In genomic region chr11:22661713-22662551, GRCm38 (mm10) we compare ENCODE assay signal across 9 mouse cellular contexts.
DNase-seq lines count a peak whose midpoint lies in the region; ATAC-seq lines count a peak whose summit lies in the region.
"Had no signal": no experiment of that assay in that cellular context is flagged by ENCODE, and none has a peak within 500 bp of the region (broad histone marks: within the 10 kb centered on the region; RNA-seq: fewer than 3 reads in every experiment).

No protein-coding gene starts in this region.

- 41% methylated on average over 10 of the region's 12 CpGs for WGBS in heart, embryonic 16.5 days
- 54% methylated on average over 11 of the region's 12 CpGs for WGBS in neural tube, embryonic 12.5 days
- 53% methylated on average over 10 of the region's 12 CpGs for WGBS in forebrain, embryonic 14.5 days
- 44% methylated on average over 11 of the region's 12 CpGs for WGBS in neural tube, embryonic 15.5 days

- no peak overlapping the region for H3K4me3 ChIP-seq in heart, embryonic 16.5 days (ENCODE audit: low read length)
- H3K4me3 ChIP-seq in neural tube, embryonic 12.5 days, result no peak overlapping the region
- H3K4me3 ChIP-seq in forebrain, embryonic 14.5 days (ENCODE audit: low read depth, low read length), result no peak overlapping the region
- no peak overlapping the region for H3K4me3 ChIP-seq in neural tube, embryonic 15.5 days (replicated peaks)

- no peaks in the 10 kb centered on the region for H3K9me3 ChIP-seq in heart, embryonic 16.5 days (replicated peaks; ENCODE audit: control insufficient read depth, low read length)
- no peaks in the 10 kb centered on the region for H3K9me3 ChIP-seq in neural tube, embryonic 12.5 days
- H3K9me3 ChIP-seq in forebrain, embryonic 14.5 days (replicated peaks; ENCODE audit: control insufficient read depth, low read length), result no peaks in the 10 kb centered on the region
- H3K9me3 ChIP-seq in neural tube, embryonic 15.5 days (replicated peaks), result no peaks in the 10 kb centered on the region

- ATAC-seq in heart, embryonic 16.5 days (replicated peaks; ENCODE audit: extremely low read depth, insufficient read depth, low FRiP score), result peak; percentile 45; the same call in 1 of the 2 replicates
- 0 out of 2 replicates have a peak, but pooled peaks have one; percentile 48 for ATAC-seq in neural tube, embryonic 12.5 days (ENCODE audit: low FRiP score, low read depth)
- ATAC-seq in forebrain, embryonic 14.5 days, result peak; percentile 48; the same call in 1 of the 2 replicates
- ATAC-seq in neural tube, embryonic 15.5 days (ENCODE audit: low FRiP score), result peak; percentile 40

- no peak overlapping the region for H3K9ac ChIP-seq in heart, embryonic 16.5 days (ENCODE audit: low read length)
- H3K9ac ChIP-seq in neural tube, embryonic 12.5 days, result no peak overlapping the region
- no peak overlapping the region for H3K9ac ChIP-seq in forebrain, embryonic 14.5 days (ENCODE audit: low read length)
- no peak overlapping the region for H3K9ac ChIP-seq in neural tube, embryonic 15.5 days (replicated peaks)

- no peak overlapping the region for H3K4me2 ChIP-seq in heart, embryonic 16.5 days (ENCODE audit: low read depth, low read length)
- no peak overlapping the region for H3K4me2 ChIP-seq in neural tube, embryonic 12.5 days (replicated peaks)
- H3K4me2 ChIP-seq in forebrain, embryonic 14.5 days (ENCODE audit: low read length), result no peak overlapping the region
- H3K4me2 ChIP-seq in neural tube, embryonic 15.5 days, result no peak overlapping the region

- H3K36me3 ChIP-seq in heart, embryonic 16.5 days (ENCODE audit: control insufficient read depth, insufficient read depth), result no peaks in the 10 kb centered on the region
- H3K36me3 ChIP-seq in neural tube, embryonic 12.5 days, result no peaks in the 10 kb centered on the region
- H3K36me3 ChIP-seq in forebrain, embryonic 14.5 days (ENCODE audit: control insufficient read depth, insufficient read depth, low read length), result no peaks in the 10 kb centered on the region
- H3K36me3 ChIP-seq in neural tube, embryonic 15.5 days, result no peaks in the 10 kb centered on the region

- H3K27me3 ChIP-seq in heart, embryonic 16.5 days (ENCODE audit: control insufficient read depth, insufficient read depth, low read length), result no peaks in the 10 kb centered on the region
- H3K27me3 ChIP-seq in neural tube, embryonic 12.5 days (replicated peaks), result no peaks in the 10 kb centered on the region
- no peaks in the 10 kb centered on the region for H3K27me3 ChIP-seq in forebrain, embryonic 14.5 days (replicated peaks; ENCODE audit: control insufficient read depth, insufficient read depth, low read length)
- H3K27me3 ChIP-seq in neural tube, embryonic 15.5 days (replicated peaks), result no peaks in the 10 kb centered on the region
- H3K27me3 ChIP-seq: CH12.LX had no signal

- no peaks in the 10 kb centered on the region; the same call in 1 of the 2 replicates for H3K4me1 ChIP-seq in heart, embryonic 16.5 days (ENCODE audit: control insufficient read depth, insufficient read depth, low read length)
- peaks cover 3% of the 10 kb centered on the region; the same call in 1 of the 2 replicates for H3K4me1 ChIP-seq in neural tube, embryonic 12.5 days
- H3K4me1 ChIP-seq in forebrain, embryonic 14.5 days (ENCODE audit: control insufficient read depth, insufficient read depth, low read length), result no peaks in the 10 kb centered on the region
- peaks cover 4% of the 10 kb centered on the region; the same call in 1 of the 2 replicates for H3K4me1 ChIP-seq in neural tube, embryonic 15.5 days

- H3K27ac ChIP-seq in heart, embryonic 16.5 days (ENCODE audit: low read length), result no peak overlapping the region
- no peak overlapping the region for H3K27ac ChIP-seq in neural tube, embryonic 12.5 days
- no peak overlapping the region for H3K27ac ChIP-seq in forebrain, embryonic 14.5 days (ENCODE audit: low read depth, low read length)
- no peak overlapping the region for H3K27ac ChIP-seq in neural tube, embryonic 15.5 days (replicated peaks)

- no peak for DNase-seq in heart, adult 18-20 months
- DNase-seq in neural tube, embryonic 10.5 days (ENCODE audit: extremely low spot score, low spot score), result no peak
- DNase-seq in forebrain, embryonic 14.5 days (ENCODE audit: low spot score), result peak; percentile 21
- no peak for DNase-seq in cerebellum, adult 9-10 months
- DNase-seq in frontal cortex, adult 2 months (ENCODE audit: extremely low spot score in 1 of 2, low spot score in 1 of 2), result no peak
